Mouse (Mus musculus): ENCODE data around the gene 4930402K13Rik. TPM values are rescaled to one million over a fixed set of nuclear protein-coding genes. Genes with fewer than 3 reads are reported as not detected.
A peak's percentile ranks its signal among the peaks of the same experiment; 100 is the strongest.
"Not testable (repeated sequence)": the region's sequence is repeated elsewhere in the genome, so short reads cannot be mapped to it uniquely, and the experiment has no call there.

The 4930402K13Rik gene
- polyA plus RNA-seq (2015; fragmentation: Nextera tagmentation; extraction: Ambion mirVana), result not detected in 2 replicates

GRCm38 (mm10) chrX:9104262-9104661 is at the start of gene 4930402K13Rik:
TSS of gene 4930402K13Rik (plus strand) at chrX:9104562.
- no peak within 1 kb of the TSS for H3K4me2 ChIP-seq
- no peak within 1 kb of the TSS for H3K4me3 ChIP-seq (replicated peaks)
- no peaks in the 10 kb centered on the region for H3K36me3 ChIP-seq
- no peaks in the 10 kb centered on the region for H3K4me1 ChIP-seq
- H3K27ac ChIP-seq, result no peak within 1 kb of the TSS
- H3K9me3 ChIP-seq (replicated peaks), result no peaks in the 10 kb centered on the region
- 88% methylated on average over 6 of the region's 6 CpGs for WGBS
- no peak within 1 kb of the TSS for H3K9ac ChIP-seq
- H3K27me3 ChIP-seq, result no peaks in the 10 kb centered on the region
- ATAC-seq (replicated peaks; ENCODE audit: low FRiP score), result no peak

- not testable (repeated sequence) for H3K27ac ChIP-seq; ATAC-seq (replicated peaks; ENCODE audit: low FRiP score); H3K4me2 ChIP-seq; H3K27me3 ChIP-seq; H3K36me3 ChIP-seq; H3K9ac ChIP-seq; H3K4me1 ChIP-seq; H3K4me3 ChIP-seq (replicated peaks); H3K9me3 ChIP-seq (replicated peaks)
- WGBS, result 36% methylated on average over 9 of the region's 9 CpGs
These were observed 43.4 kb upstream of the 4930402K13Rik start for GRCm38 (mm10) chrX:9060952-9061351.

- no peaks in the 10 kb centered on the region for H3K36me3 ChIP-seq
- no peak for ATAC-seq (replicated peaks; ENCODE audit: low FRiP score)
- no peaks in the 10 kb centered on the region for H3K9me3 ChIP-seq (replicated peaks)
- no peak overlapping the region for H3K27ac ChIP-seq
- 90% methylated on average over 4 of the region's 4 CpGs for WGBS
- H3K4me1 ChIP-seq, result no peaks in the 10 kb centered on the region
- no peak overlapping the region for H3K4me3 ChIP-seq (replicated peaks)
- H3K4me2 ChIP-seq, result no peak overlapping the region
- H3K27me3 ChIP-seq, result no peaks in the 10 kb centered on the region
- no peak overlapping the region for H3K9ac ChIP-seq
These were observed 42.3 kb upstream of the 4930402K13Rik start for GRCm38 (mm10) chrX:9062101-9062500.

- H3K27ac ChIP-seq; H3K9me3 ChIP-seq (replicated peaks); H3K4me1 ChIP-seq; H3K36me3 ChIP-seq; H3K4me3 ChIP-seq (replicated peaks); H3K9ac ChIP-seq; H3K27me3 ChIP-seq; H3K4me2 ChIP-seq; ATAC-seq (replicated peaks; ENCODE audit: low FRiP score): not testable (repeated sequence)
- 91% methylated on average over 11 of the region's 11 CpGs for WGBS
These were observed 41.6 kb upstream of the 4930402K13Rik start, which contains the start of gene Fthl17f for GRCm38 (mm10) chrX:9062715-9063114. TSS of gene Fthl17f (plus strand) at chrX:9063015.

GRCm38 (mm10) chrX:9077699-9078098 is 26.7 kb upstream of the 4930402K13Rik start:
- not testable (repeated sequence) for H3K9me3 ChIP-seq (replicated peaks); H3K4me2 ChIP-seq; H3K27me3 ChIP-seq; H3K36me3 ChIP-seq; H3K4me1 ChIP-seq; H3K4me3 ChIP-seq (replicated peaks); H3K9ac ChIP-seq; H3K27ac ChIP-seq
- 19% methylated on average over 8 of the region's 10 CpGs for WGBS
- ATAC-seq (replicated peaks; ENCODE audit: low FRiP score), result peak; percentile 46; the same call in 1 of the 2 replicates

DNA sequence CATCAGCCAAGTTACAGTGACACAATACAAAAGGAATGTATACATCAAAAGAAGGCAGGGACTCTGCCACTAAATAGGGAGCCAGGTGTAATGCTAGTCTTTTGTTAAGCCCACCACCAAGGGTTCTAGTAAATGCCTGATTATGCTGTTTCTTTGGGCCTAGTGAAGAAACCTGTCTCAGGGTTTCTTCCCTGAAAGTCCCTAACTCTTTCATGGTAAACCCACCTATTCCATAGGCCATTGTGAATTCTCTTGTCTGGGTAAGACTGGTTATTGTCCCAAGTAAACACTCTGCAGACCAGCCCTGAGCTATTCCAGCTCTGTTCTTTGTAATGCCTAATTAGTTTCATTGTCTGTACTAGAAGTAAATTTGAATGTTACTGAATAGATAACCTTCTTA is 9.3 kb upstream of the 4930402K13Rik start:
- not testable (repeated sequence) for H3K9ac ChIP-seq; H3K27me3 ChIP-seq; H3K4me3 ChIP-seq (replicated peaks); ATAC-seq (replicated peaks; ENCODE audit: low FRiP score); H3K27ac ChIP-seq; H3K36me3 ChIP-seq; H3K4me1 ChIP-seq; H3K9me3 ChIP-seq (replicated peaks); H3K4me2 ChIP-seq

GRCm38 (mm10) chrX:9110381-9110780 is 6.0 kb downstream of the 4930402K13Rik start:
- 61% methylated on average over 2 of the region's 2 CpGs for WGBS
- no peaks in the 10 kb centered on the region for H3K9me3 ChIP-seq (replicated peaks)
- no peak for ATAC-seq (replicated peaks; ENCODE audit: low FRiP score)
- no peaks in the 10 kb centered on the region for H3K4me1 ChIP-seq
- H3K27me3 ChIP-seq, result no peaks in the 10 kb centered on the region
- H3K27ac ChIP-seq, result no peak overlapping the region
- no peaks in the 10 kb centered on the region for H3K36me3 ChIP-seq
- no peak overlapping the region for H3K4me2 ChIP-seq
- H3K4me3 ChIP-seq (replicated peaks), result no peak overlapping the region
- no peak overlapping the region for H3K9ac ChIP-seq

- WGBS, result 65% methylated on average over 4 of the region's 4 CpGs
- no peak overlapping the region for H3K27ac ChIP-seq
- H3K9me3 ChIP-seq (replicated peaks), result no peaks in the 10 kb centered on the region
- no peak overlapping the region for H3K4me2 ChIP-seq
- H3K27me3 ChIP-seq, result no peaks in the 10 kb centered on the region
- H3K4me1 ChIP-seq, result no peaks in the 10 kb centered on the region
- H3K9ac ChIP-seq, result no peak overlapping the region
- no peaks in the 10 kb centered on the region for H3K36me3 ChIP-seq
- no peak for ATAC-seq (replicated peaks; ENCODE audit: low FRiP score)
- no peak overlapping the region for H3K4me3 ChIP-seq (replicated peaks)
These were observed 20.6 kb downstream of the 4930402K13Rik start for GRCm38 (mm10) chrX:9124928-9125327.

GRCm38 (mm10) chrX:9128317-9128831 is 24.0 kb downstream of the 4930402K13Rik start:
- 41% methylated on average over 7 of the region's 7 CpGs for WGBS

GRCm38 (mm10) chrX:9139290-9139948 is 35.1 kb downstream of the 4930402K13Rik start:
- Histone ChIP-seq H3K4me1 (no peaks in the 10 kb centered on the region), H3K9ac (no peak overlapping the region), H3K27me3 (no peaks in the 10 kb centered on the region), H3K4me2 (no peak overlapping the region), H3K9me3 (replicated peaks) (no peaks in the 10 kb centered on the region), H3K27ac (no peak overlapping the region), H3K36me3 (no peaks in the 10 kb centered on the region), H3K4me3 (replicated peaks) (no peak overlapping the region)
- ATAC-seq (replicated peaks; ENCODE audit: low FRiP score), result no peak
- 73% methylated on average over 4 of the region's 4 CpGs for WGBS

More at GRCm38 (mm10) chrX:9128317-9128831, 24.0 kb downstream of the 4930402K13Rik start:
- Histone ChIP-seq H3K9me3 (replicated peaks) (no peaks in the 10 kb centered on the region), H3K4me2 (no peak overlapping the region), H3K9ac (no peak overlapping the region), H3K4me1 (no peaks in the 10 kb centered on the region), H3K27ac (no peak overlapping the region), H3K36me3 (no peaks in the 10 kb centered on the region), H3K27me3 (no peaks in the 10 kb centered on the region), H3K4me3 (replicated peaks) (no peak overlapping the region)
- no peak for ATAC-seq (replicated peaks; ENCODE audit: low FRiP score)

GRCm38 (mm10) chrX:9142669-9143068 is 38.3 kb downstream of the 4930402K13Rik start:
- no peak overlapping the region for H3K27ac ChIP-seq
- no peaks in the 10 kb centered on the region for H3K4me1 ChIP-seq
- H3K4me2 ChIP-seq, result no peak overlapping the region
- ATAC-seq (replicated peaks; ENCODE audit: low FRiP score), result no peak
- no peak overlapping the region for H3K9ac ChIP-seq
- no peak overlapping the region for H3K4me3 ChIP-seq (replicated peaks)
- no peaks in the 10 kb centered on the region for H3K9me3 ChIP-seq (replicated peaks)
- 61% methylated on average over 2 of the region's 2 CpGs for WGBS
- no peaks in the 10 kb centered on the region for H3K36me3 ChIP-seq
- H3K27me3 ChIP-seq, result no peaks in the 10 kb centered on the region

All from kidney, embryonic 15.5 days (tissue).